Mouse (Mus musculus): Measurements from ENCODE around the gene Coq10b. TPM values are rescaled to one million over a fixed set of nuclear protein-coding genes. Genes with fewer than 3 reads are reported as not detected.
"Not testable (repeated sequence)": the region's sequence is repeated elsewhere in the genome, so short reads cannot be mapped to it uniquely, and the experiment has no call there.

Gene Coq10b
- total RNA-seq, 1 experiment from 2014 or later = 23.1 TPM

GRCm38 (mm10) chr1:55053596-55053995 lies 1.0 kb downstream of the Coq10b start:
- ATAC-seq (replicated peaks; ENCODE audit: low read depth, poor library complexity, severe bottlenecking) = no peak

- peak; percentile 12 for ATAC-seq (replicated peaks; ENCODE audit: low read depth, poor library complexity, severe bottlenecking)
These were observed 2.9 kb downstream of the Coq10b start for GRCm38 (mm10) chr1:55055322-55056115.

- ATAC-seq (replicated peaks; ENCODE audit: low read depth, poor library complexity, severe bottlenecking) = not testable (repeated sequence)
These were observed 5.8 kb downstream of the Coq10b start for GRCm38 (mm10) chr1:55058383-55058782.

GRCm38 (mm10) chr1:55061099-55061498 lies 8.5 kb downstream of the Coq10b start:
- no peak for ATAC-seq (replicated peaks; ENCODE audit: low read depth, poor library complexity, severe bottlenecking)

GRCm38 (mm10) chr1:55061772-55062171 lies 9.2 kb downstream of the Coq10b start:
- ATAC-seq (replicated peaks; ENCODE audit: low read depth, poor library complexity, severe bottlenecking) = no peak

- not testable (repeated sequence) for ATAC-seq (replicated peaks; ENCODE audit: low read depth, poor library complexity, severe bottlenecking)
These were observed 19.8 kb downstream of the Coq10b start for GRCm38 (mm10) chr1:55072328-55072727.

- no peak for ATAC-seq (replicated peaks; ENCODE audit: low read depth, poor library complexity, severe bottlenecking)
These were observed 22.2 kb downstream of the Coq10b start for GRCm38 (mm10) chr1:55074757-55075156.

GRCm38 (mm10) chr1:55075652-55076394 lies 23.3 kb downstream of the Coq10b start:
- peak; percentile 85 for ATAC-seq (replicated peaks; ENCODE audit: low read depth, poor library complexity, severe bottlenecking)

GRCm38 (mm10) chr1:55076395-55076743 lies 23.8 kb downstream of the Coq10b start:
- ATAC-seq (replicated peaks; ENCODE audit: low read depth, poor library complexity, severe bottlenecking) = 0 out of 2 replicates have a peak, but pooled peaks have one; percentile 13

GRCm38 (mm10) chr1:55076849-55077516 lies 24.4 kb downstream of the Coq10b start:
- ATAC-seq (replicated peaks; ENCODE audit: low read depth, poor library complexity, severe bottlenecking) = no peak

GRCm38 (mm10) chr1:55079677-55080076 lies 27.1 kb downstream of the Coq10b start:
- no peak for ATAC-seq (replicated peaks; ENCODE audit: low read depth, poor library complexity, severe bottlenecking)

GRCm38 (mm10) chr1:55082106-55082505 lies 29.5 kb downstream of the Coq10b start:
- ATAC-seq (replicated peaks; ENCODE audit: low read depth, poor library complexity, severe bottlenecking) = 0 out of 2 replicates have a peak, but pooled peaks have one; percentile 26

- ATAC-seq (replicated peaks; ENCODE audit: low read depth, poor library complexity, severe bottlenecking) = no peak
These were observed 33.3 kb downstream of the Coq10b start for GRCm38 (mm10) chr1:55085781-55086366.

- ATAC-seq (replicated peaks; ENCODE audit: low read depth, poor library complexity, severe bottlenecking) = peak; percentile 1
These were observed 34.4 kb downstream of the Coq10b start for GRCm38 (mm10) chr1:55086868-55087400.

- peak; percentile 17 for ATAC-seq (replicated peaks; ENCODE audit: low read depth, poor library complexity, severe bottlenecking)
These were observed 34.9 kb downstream of the Coq10b start for GRCm38 (mm10) chr1:55087401-55087904.

GRCm38 (mm10) chr1:55087932-55088610 lies 35.5 kb downstream of the Coq10b start, which contains the start of the genes Hspe1 and Hspd1:
Gene Hspe1, plus strand, starts transcription at chr1:55088132.
Gene Hspd1, minus strand, starts transcription at chr1:55088243.
- peak; percentile 83 for ATAC-seq (replicated peaks; ENCODE audit: low read depth, poor library complexity, severe bottlenecking)

- no peak for ATAC-seq (replicated peaks; ENCODE audit: low read depth, poor library complexity, severe bottlenecking)
These were observed 36.3 kb downstream of the Coq10b start for GRCm38 (mm10) chr1:55088611-55089497.

- ATAC-seq (replicated peaks; ENCODE audit: low read depth, poor library complexity, severe bottlenecking) = no peak
These were observed 37.0 kb downstream of the Coq10b start for GRCm38 (mm10) chr1:55089498-55090064.
